Mouse (Mus musculus) kidney, postnatal 25 days (tissue): Measurements from ENCODE around the gene Slc10a1.
A peak's percentile ranks its signal among the peaks of the same experiment; 100 is the strongest.

ENCODE experiments used
- DNase-seq, 2 experiments: peaks; one replicate each; pipeline ENCODE4 v3.0.0; 2021; ENCODE audit warnings: mixed read lengths in 2 of 2

Gene Slc10a1

DNA sequence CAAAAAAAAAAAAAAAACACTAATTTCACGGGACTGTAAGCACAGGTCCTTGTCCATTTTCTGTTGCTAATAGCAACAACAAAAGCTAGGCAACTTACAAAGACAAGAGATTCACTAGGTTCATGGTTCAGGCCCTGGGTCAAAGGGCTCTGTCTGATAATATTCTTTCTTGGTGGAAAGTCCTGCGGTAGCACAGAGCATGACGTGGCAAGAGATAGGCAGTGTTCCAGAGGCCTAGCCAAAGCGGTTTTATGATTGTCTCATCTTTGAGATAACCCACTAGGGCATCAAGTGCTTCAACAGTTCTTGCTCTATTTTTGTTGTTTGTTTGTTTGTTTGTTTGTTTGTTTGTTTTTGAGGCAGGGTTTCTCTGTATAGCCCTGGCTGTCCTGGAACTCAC is 42.0 kb downstream of the Slc10a1 start:
- DNase-seq = no peak

DNA sequence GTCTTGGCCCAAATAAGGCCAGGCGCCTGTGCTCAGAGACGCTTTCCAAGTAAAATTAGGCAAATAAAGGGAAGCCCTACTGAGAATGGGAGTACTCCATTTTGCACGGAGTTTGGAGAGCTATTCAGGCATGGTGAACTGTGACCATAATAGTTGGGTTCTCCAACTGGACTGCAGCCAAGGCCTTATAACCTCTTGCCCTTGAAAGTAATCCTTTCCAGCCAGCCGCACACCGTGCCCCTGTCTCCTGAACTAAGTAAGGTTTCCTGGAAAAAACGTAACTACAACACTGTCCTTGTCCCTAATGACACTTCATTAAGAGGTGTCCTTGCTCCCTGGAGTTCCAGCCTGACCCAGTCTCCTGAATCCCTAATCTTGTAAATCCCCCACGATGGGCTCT is 42.6 kb downstream of the Slc10a1 start:
- peak; percentile 88 to 91 for DNase-seq

DNA sequence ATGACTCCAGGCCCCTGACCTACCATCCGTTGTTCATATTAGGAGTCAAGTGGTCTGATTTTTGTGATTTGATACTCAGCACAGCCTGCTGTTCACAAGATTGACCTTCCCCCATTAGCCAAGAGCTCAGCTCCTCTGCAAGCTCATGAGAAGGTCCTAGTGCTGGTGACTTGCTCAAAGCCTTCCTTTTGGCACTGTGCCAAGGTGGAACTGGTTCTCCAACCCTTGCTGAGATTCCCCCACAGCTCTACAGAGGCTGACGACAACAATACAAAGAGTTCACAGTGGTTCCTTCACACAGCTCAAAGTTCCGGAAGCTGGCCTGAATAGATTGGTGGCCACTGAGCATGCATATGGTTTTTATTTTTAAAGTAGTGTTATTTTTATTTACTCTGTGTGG is 44.3 kb downstream of the Slc10a1 start:
- DNase-seq = peak; percentile 59 to 65

DNA sequence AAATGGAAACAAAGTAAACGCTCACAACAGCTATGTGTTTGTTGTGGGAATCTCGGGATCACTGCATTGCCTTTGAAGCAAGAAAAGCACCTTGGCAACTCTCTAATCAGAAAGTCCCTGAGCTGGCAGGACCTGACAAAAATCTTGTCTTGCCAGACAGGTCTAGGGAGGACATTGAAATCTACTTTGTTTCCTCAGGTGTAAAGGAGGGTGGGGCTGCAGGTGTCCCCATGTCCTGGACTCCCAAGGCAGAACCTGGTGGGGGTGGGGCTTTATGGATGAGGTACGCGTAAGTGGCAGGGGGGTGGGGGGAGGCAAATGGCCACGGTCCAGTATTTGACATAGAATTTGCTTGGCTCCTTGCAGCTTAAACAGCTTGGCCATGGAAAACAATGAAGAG is 44.9 kb downstream of the Slc10a1 start:
- DNase-seq = peak; percentile 19 to 37

DNA sequence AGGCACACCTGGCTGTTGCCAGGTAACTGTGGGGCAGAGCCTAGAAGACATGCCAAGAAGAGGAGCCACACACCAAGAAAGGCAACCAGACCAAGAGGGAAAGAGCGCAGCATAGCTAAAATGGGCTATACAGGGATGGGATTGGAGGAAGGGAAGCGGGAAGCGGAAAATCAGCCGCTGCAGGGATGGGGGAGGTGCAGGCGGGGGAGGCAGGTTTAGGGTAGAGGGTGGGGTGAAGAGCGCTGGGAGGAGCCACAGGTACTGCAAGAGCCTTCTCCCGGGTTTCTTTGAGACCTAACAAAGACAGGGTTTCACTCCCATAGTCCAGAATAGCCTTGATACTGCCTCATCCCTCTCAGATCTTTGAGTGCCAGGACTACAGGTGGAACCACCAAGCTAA is 45.6 kb downstream of the Slc10a1 start:
- peak; percentile 14 to 59 for DNase-seq

DNA sequence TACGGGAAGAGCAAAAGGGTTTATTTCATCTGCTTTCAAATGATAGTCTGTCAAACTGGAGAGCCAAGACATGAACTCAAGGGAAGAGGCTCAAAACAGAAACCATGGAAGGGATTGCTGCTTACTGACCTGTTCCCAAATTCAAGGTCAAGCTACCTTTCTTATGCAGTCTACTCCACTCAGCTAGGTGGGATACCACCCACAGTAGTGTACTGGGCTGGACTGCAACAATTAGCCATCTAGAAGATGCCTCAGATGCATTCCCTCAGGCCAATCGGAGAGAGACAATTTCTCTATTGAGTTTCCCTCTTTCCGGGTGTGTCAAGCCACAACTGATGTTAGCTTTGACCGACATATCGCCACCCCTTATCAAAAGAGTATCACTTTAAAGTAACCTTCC is 47.2 kb downstream of the Slc10a1 start:
- no peak for DNase-seq

DNA sequence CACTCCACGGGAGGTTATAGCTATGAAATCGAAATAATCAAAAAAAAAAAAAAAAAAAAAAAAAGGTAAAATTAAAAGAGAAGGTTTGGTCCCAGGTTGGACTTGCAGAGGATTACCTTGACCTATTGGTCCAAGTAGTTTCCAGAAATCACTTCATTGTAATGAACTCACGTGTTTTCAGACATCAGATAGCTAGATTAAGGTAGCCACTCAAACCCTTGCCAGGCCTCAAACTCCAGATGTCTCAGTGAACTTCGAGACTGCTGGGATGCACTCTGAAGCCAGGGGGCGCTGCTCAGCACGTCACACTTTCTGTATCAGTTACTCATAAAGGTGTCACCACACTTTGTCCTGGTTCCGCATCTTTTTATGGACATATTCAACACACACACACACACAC is 50.7 kb downstream of the Slc10a1 start:
- DNase-seq = peak in 1 of 2 experiments; percentile 63

DNA sequence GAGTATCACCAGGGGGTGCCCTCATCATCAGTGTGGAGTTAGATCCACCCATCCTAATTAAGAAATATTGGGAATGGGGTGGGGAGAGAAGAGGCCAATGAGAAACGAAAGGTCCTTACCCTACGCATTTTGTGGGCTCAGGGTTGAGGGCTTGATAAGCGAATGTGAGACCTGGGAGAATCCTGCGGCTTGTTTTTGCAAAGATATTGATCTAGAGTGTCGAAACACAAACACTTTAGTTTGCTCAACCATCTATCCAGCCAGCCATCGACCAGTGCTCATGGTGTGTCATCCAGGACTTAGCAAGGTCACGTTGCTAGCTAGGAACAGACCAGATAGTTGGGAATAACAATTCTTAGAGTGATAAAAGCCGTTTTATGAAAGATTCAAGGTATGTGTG is 58.9 kb downstream of the Slc10a1 start:
- DNase-seq = no peak
